Mouse (Mus musculus) intestine, embryonic 15.5 days (tissue): Measurements from ENCODE around the gene Apoc2. TPM values are rescaled to one million over a fixed set of nuclear protein-coding genes. Genes with fewer than 3 reads are reported as not detected.
A peak's percentile ranks its signal among the peaks of the same experiment; 100 is the strongest.

Experiments used
- ATAC-seq: fragments of 200-750 bp; cut with Nextera tagmentation; 2 replicates; pipeline ENCODE4 v1.8.0; 2017; ENCODE audit warnings: moderate TSS enrichment, moderate library complexity
- H3K27ac ChIP-seq: fragments of 300-500 bp; sonication (generic); 2 replicates; pipeline ENCODE4 v1.5.1; 2015; ENCODE audit warnings: mild to moderate bottlenecking, inconsistent platforms
- H3K27me3 ChIP-seq: fragments of 300-500 bp; sonication (generic); replicated peaks from 2 replicates; pipeline ENCODE4 v1.6.1; 2015; ENCODE audit warnings: inconsistent platforms
- H3K36me3 ChIP-seq: fragments of 300-500 bp; sonication (generic); 2 replicates; pipeline ENCODE4 v1.6.1; 2015; ENCODE audit warnings: inconsistent platforms
- H3K4me1 ChIP-seq: fragments of 300-500 bp; sonication (generic); replicated peaks from 2 replicates; pipeline ENCODE4 v1.6.1; 2015; ENCODE audit warnings: inconsistent platforms
- H3K4me2 ChIP-seq: fragments of 300-500 bp; sonication (generic); replicated peaks from 2 replicates; pipeline ENCODE4 v1.6.1; 2015; ENCODE audit warnings: mild to moderate bottlenecking, inconsistent platforms
- H3K4me3 ChIP-seq: fragments of 300-500 bp; sonication (generic); replicated peaks from 2 replicates; pipeline ENCODE4 v1.5.1; 2015; ENCODE audit warnings: inconsistent platforms
- H3K9ac ChIP-seq: fragments of 300-500 bp; sonication (generic); 2 replicates; pipeline ENCODE4 v1.6.1; 2015; ENCODE audit warnings: inconsistent platforms
- H3K9me3 ChIP-seq: fragments of 300-500 bp; sonication (generic); 2 replicates; pipeline ENCODE4 v1.6.1; 2016; ENCODE audit warnings: inconsistent platforms
- WGBS: fragments of 180-500 bp; shearing (Covaris S2); methylation state at CpG from one replicate; pipeline ENCODE4 v1.1.7; 2015; 5-methylcytosine and 5-hydroxymethylcytosine counted together
- polyA plus RNA-seq: library from polyadenylated mRNA; unstranded; fragments of >200 nt; fragmentation: Nextera tagmentation; extraction: Ambion mirVana; gene quantifications from 2 replicates; pipeline ENCODE4 v1.2.1, GENCODE M21; 2015

The Apoc2 gene
- polyA plus RNA-seq, 1 experiment from 2014 or later = 164 TPM

DNA sequence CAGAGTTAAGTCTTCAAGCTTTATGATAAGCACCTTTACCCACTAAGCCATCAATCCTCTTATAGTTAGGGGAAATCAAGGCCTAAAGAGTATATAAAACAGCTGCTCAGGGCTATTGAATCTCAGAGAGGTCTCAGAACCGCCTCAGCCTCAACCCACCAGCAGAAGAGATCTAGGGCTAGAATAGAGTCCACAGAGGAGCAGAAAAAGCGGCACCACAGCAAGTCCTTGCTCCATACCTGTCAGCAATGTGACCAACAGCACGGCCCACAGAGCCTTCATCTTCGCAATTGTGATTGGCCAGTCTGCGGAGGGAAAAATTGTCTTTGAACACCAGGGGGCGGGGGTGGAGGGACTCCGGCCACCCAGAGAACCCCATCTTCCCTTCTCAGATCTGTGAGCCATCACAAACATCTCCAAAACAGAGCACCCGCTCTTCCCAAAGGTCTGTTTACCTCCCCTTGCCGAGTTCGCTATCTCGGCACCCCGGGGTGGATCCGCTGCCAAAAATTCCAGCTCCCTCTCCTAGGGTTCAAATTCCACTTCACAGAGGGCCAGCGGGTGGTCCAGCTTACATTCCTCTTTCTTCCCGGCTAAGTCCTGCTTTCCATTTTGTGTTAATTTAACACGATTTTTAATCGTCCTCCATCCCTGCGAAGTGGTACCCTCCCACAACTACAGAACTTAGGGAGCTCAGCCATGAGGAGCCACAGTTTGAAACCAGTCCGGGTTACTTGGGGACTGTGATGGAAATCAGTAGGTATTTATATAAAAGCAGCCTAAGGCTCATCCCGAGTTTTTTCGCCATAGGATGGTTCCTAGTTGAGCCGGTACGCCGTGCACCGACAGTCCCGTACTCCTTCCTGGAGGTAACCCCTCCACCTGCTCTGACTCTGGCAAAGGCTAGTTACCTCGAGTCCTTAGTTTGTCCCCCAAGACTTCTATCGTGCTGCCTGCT is 20.5 kb upstream of the Apoc2 start:
- no peak for ATAC-seq
- H3K27ac ChIP-seq = 0 out of 2 replicates have a peak overlapping the region, but pooled peaks have one; percentile 1
- H3K9me3 ChIP-seq = no peaks in the 10 kb centered on the region
- WGBS = 4% methylated on average over 28 of the region's 28 CpGs
- peak overlapping the region; percentile 46 for H3K9ac ChIP-seq
- peak overlapping the region; percentile 66 for H3K4me2 ChIP-seq
- no peaks in the 10 kb centered on the region for H3K27me3 ChIP-seq
- peaks cover 4% of the 10 kb centered on the region; the same call in 1 of the 2 replicates for H3K36me3 ChIP-seq
- H3K4me3 ChIP-seq = peak overlapping the region; percentile 32
- H3K4me1 ChIP-seq = peaks cover 56% of the 10 kb centered on the region

DNA sequence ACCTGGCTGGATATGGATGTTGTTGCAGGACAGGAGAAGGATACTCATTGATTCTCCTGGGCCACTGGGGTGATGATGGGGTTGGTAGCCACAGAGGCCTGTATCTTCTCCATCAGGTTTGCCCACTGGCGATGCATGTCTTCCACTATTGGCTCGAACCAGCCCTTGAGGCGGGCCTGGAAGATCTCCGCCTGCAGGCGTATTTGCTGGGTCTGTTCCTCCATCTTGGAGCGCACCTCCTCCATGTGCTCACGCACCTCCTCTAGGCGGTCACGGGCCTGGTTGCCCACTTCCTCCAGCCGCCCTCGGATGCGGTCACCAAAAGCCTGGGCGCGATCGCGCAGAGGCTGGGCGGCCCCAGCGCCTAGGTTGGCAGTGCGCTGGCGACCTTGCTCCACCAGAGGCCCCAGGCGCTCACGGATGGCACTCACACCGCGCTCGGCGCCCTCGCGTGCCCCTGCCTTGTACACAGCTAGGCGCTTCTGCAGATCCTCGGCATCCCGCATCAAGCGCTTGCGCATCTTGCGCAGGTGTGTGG is 18.7 kb upstream of the Apoc2 start:
- ATAC-seq = no peak
- no peak overlapping the region for H3K9ac ChIP-seq
- no peak overlapping the region for H3K4me2 ChIP-seq
- no peaks in the 10 kb centered on the region for H3K9me3 ChIP-seq
- H3K4me1 ChIP-seq = peaks cover 58% of the 10 kb centered on the region
- H3K36me3 ChIP-seq = no peaks in the 10 kb centered on the region
- no peak overlapping the region for H3K4me3 ChIP-seq
- no peak overlapping the region for H3K27ac ChIP-seq
- 95% methylated on average over 34 of the region's 34 CpGs for WGBS
- no peaks in the 10 kb centered on the region for H3K27me3 ChIP-seq

DNA sequence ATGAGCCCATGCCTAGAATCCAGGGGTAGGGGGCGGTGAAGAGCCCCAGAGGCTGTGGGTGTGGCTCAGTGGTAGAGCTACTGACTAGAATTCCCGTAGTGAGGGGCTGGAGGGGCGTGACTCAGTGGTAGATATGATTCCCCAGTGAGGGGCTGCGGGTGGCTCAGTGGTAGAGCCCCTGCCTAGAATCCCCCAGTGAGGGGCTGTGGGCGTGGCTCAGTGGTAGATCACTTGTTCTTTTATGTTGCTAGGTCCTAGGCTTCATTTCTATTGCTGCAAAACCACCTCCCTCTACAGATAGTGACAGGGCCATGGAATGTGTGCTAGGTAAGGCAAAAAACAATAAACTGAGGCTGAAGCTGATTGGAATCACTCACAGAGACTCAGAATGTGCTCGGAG is 18.1 kb upstream of the Apoc2 start:
- ATAC-seq = no peak
- peaks cover 55% of the 10 kb centered on the region for H3K4me1 ChIP-seq
- H3K9ac ChIP-seq = no peak overlapping the region
- no peaks in the 10 kb centered on the region for H3K36me3 ChIP-seq
- H3K27ac ChIP-seq = no peak overlapping the region
- H3K4me2 ChIP-seq = no peak overlapping the region
- 83% methylated on average over 6 of the region's 6 CpGs for WGBS
- no peaks in the 10 kb centered on the region for H3K9me3 ChIP-seq
- H3K27me3 ChIP-seq = no peaks in the 10 kb centered on the region
- no peak overlapping the region for H3K4me3 ChIP-seq

DNA sequence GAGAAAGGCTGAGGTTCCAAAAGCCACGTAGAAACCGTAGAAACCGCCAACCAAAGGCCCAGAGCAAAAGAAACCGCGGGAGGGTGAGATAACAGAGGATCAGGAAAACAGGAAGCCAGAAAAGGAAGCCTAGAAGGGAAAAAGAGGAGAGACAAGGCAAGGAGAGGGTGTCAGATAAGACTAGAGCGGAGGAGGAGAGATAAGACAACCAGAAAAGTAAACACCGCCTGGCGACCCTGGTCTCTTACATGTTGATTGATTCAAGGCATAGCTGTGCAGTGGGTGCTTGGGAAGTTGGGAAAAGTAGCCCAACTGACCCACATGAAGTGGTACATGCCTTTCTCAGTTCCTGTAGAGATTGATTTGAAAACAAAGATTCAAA is 17.5 kb upstream of the Apoc2 start:
- Histone ChIP-seq H3K27ac (peak overlapping the region; percentile 45), H3K27me3 (no peaks in the 10 kb centered on the region)
- WGBS = 15% methylated on average over 8 of the region's 8 CpGs

DNA sequence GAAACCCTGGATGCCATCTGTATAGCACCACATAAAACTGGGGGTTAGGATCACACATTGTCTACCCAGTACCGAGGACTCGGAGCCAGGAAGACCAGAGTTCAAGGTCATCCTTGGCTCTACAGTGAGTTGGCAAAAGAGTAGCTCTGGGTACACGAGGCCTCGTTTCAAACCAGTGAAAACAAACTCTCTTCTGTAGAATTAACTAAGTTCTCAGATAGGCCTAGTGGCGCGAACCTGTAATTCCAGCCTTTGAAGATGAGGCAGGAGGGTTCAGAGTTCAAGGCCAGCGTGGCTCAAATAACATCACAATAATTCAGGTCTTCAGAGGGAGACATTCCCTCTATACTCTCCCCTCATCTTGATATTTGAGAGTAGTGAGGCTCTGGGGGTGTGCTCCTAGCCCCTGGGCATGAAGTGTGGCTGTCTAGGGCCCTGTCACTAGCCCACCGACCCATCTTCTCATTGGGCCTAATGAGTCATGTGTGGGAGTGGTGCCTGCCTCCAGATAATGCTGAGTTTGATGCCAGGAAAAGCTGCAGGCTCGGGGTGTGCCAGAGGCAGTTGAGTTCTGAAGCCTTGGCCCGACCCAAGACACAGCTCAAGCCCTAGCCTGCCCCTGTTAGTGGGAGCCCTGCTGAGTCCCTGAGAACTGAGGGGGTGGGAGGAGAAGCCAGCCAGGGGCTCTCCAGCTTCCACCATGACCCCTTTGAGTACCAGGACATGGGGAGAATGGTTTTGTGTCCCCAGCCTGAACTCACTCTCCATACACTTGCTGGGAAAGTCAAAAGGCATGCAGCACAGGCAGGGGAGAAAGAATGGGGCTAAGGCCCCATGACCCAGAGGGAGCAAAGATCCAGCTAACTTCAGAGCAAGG is 16.8 kb upstream of the Apoc2 start:
- H3K4me2 ChIP-seq = 0 out of 2 replicates have a peak overlapping the region, but pooled peaks have one; percentile 11
- no peaks in the 10 kb centered on the region for H3K36me3 ChIP-seq
- H3K4me1 ChIP-seq = peaks cover 47% of the 10 kb centered on the region
- ATAC-seq = no peak
- WGBS = 72% methylated on average over 10 of the region's 10 CpGs
- peak overlapping the region; percentile 45 for H3K27ac ChIP-seq
- H3K9me3 ChIP-seq = no peaks in the 10 kb centered on the region
- H3K4me3 ChIP-seq = no peak overlapping the region
- H3K27me3 ChIP-seq = no peaks in the 10 kb centered on the region
- no peak overlapping the region for H3K9ac ChIP-seq

More for the DNA sequence above, 17.5 kb upstream of the Apoc2 start:
- no peak for ATAC-seq
- Histone ChIP-seq H3K36me3 (no peaks in the 10 kb centered on the region), H3K9ac (no peak overlapping the region), H3K4me2 (0 out of 2 replicates have a peak overlapping the region, but pooled peaks have one; percentile 11), H3K9me3 (no peaks in the 10 kb centered on the region), H3K4me1 (peaks cover 49% of the 10 kb centered on the region), H3K4me3 (no peak overlapping the region)

DNA sequence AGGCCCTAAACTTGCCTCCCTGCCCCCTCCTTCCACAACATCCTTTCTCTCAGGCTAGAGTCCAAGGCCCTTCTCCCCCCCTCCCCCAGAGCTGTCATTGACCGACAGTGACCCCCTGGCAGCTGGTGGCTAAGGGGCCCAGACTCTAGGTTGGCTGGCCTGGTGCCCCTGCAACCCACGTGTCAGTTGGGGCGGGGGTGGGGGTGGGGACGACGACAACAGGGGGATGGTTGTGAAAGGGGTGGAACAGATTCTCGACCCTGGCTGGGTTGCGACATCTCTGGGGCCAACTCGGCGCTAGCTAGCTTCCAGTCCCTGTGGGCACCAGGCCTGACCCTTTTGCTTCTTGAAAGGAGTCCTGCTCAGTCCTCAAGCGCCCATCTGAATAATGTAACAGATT is 15.7 kb upstream of the Apoc2 start:
- Histone ChIP-seq H3K4me3 (no peak overlapping the region), H3K27me3 (no peaks in the 10 kb centered on the region), H3K36me3 (no peaks in the 10 kb centered on the region), H3K4me2 (no peak overlapping the region), H3K9ac (no peak overlapping the region), H3K4me1 (peaks cover 36% of the 10 kb centered on the region), H3K27ac (peak overlapping the region; percentile 28; the same call in 1 of the 2 replicates), H3K9me3 (no peaks in the 10 kb centered on the region)
- ATAC-seq = peak; percentile 48
- 21% methylated on average over 10 of the region's 10 CpGs for WGBS

DNA sequence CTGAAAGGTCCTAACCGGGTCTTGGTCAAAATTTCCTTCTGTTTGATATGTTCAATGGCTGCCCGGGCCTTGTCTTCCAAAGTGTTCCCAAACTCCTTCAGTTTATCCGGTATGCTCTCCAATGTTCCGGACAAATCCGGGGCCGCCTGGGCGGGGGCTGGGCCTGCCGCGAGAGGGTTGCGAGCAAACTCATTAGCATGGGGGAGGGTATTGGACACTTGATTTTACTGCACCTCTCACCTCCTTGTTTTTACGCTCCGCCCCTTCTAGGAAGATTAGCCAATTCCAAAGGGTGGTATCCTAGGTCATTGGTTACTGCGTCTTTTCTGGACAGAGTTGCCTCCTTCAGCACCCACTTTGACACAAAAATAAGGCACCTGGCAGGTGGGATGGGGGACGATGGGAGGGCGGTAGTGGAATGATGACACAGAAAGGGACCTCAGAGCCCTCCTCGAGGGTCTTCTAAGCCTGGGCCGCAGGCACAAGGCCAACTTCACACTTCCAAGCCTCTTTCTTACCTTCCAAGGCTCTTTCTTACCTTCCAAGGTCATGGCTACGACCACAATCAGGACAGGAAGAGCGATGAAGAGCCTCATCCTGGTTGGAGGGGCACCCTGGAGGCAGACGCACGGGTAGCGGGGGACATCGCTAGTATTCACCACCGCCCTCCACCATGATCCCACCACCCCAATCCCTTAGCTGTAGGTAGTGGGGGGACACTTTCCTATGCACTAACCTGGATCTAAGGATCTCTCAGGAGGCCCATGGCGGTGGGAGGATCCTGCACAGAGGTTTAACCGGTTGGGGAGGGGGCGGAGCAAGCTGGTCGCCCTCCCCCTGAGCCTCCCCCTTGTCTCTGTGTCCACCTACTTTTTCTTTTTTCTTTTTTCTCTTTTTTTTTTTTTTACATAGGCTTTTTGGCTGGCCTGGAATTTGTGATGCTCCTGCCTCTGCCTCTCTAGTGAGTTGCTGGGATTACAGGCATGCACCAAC is 14.4 kb upstream of the Apoc2 start, which contains the start of gene Apoc1:
Apoc1 (minus strand) TSS at position 788 of the 993 bp plus-strand sequence.
- peak within 1 kb of the TSS; percentile 6; the same call in 1 of the 2 replicates for H3K4me2 ChIP-seq
- no peaks in the 10 kb centered on the region for H3K36me3 ChIP-seq
- 44% methylated on average over 28 of the region's 28 CpGs for WGBS
- H3K9me3 ChIP-seq = no peaks in the 10 kb centered on the region
- peaks cover 30% of the 10 kb centered on the region for H3K4me1 ChIP-seq
- ATAC-seq = peak; percentile 45
- H3K27me3 ChIP-seq = no peaks in the 10 kb centered on the region
- no peak within 1 kb of the TSS for H3K4me3 ChIP-seq
- H3K9ac ChIP-seq = no peak within 1 kb of the TSS
- peak within 1 kb of the TSS; percentile 28; the same call in 1 of the 2 replicates for H3K27ac ChIP-seq

DNA sequence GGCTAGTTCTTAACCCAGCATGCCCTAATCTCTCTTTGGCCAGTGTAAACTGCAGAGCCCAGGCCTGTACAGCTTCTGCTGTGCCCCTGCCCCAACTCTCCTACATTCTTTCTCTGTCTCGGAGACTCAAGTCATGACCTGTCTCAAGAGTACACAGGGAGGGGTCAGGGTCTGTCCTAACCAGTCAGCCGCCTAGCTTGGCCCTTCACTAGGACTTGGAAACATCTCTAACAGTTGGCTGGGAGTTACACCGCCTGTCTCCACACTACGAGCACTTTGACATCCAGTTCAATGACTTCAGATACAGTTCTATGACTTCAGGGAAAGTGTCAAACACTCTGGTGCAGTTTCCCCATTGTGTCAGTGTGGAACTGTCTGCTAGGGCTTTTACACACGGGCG is 13.7 kb upstream of the Apoc2 start:
- WGBS = 70% methylated on average over 6 of the region's 6 CpGs
- H3K4me1 ChIP-seq = peaks cover 30% of the 10 kb centered on the region
- no peaks in the 10 kb centered on the region for H3K27me3 ChIP-seq
- no peak overlapping the region for H3K27ac ChIP-seq
- no peak for ATAC-seq
- no peaks in the 10 kb centered on the region for H3K36me3 ChIP-seq
- H3K4me3 ChIP-seq = no peak overlapping the region
- H3K9ac ChIP-seq = no peak overlapping the region
- H3K9me3 ChIP-seq = no peaks in the 10 kb centered on the region
- H3K4me2 ChIP-seq = peak overlapping the region; percentile 6; the same call in 1 of the 2 replicates

DNA sequence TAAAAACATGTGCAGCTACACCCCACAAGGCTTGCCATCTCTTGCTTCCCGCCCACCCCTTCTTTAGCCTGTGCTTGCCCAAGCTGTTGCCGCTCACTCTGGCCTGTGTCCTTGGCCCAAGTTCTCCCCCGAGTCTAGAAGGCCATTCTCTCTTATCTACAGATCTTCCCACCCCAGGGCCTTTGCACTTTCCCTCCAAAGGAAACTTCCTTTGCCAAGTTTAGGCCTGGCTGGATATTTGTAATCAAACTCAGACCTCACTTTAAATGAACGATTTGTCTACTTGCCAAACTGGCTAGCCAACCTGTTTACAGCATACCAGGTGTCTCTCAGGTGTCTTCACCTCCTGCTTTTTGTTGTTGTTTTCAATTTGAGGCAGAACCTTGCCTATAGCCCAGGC is 13.1 kb upstream of the Apoc2 start:
- peaks cover 30% of the 10 kb centered on the region for H3K4me1 ChIP-seq
- no peak overlapping the region for H3K9ac ChIP-seq
- H3K36me3 ChIP-seq = no peaks in the 10 kb centered on the region
- H3K27me3 ChIP-seq = no peaks in the 10 kb centered on the region
- no peaks in the 10 kb centered on the region for H3K9me3 ChIP-seq
- ATAC-seq = no peak
- no peak overlapping the region for H3K27ac ChIP-seq
- WGBS = 81% methylated on average over 4 of the region's 4 CpGs
- no peak overlapping the region for H3K4me2 ChIP-seq
- no peak overlapping the region for H3K4me3 ChIP-seq

DNA sequence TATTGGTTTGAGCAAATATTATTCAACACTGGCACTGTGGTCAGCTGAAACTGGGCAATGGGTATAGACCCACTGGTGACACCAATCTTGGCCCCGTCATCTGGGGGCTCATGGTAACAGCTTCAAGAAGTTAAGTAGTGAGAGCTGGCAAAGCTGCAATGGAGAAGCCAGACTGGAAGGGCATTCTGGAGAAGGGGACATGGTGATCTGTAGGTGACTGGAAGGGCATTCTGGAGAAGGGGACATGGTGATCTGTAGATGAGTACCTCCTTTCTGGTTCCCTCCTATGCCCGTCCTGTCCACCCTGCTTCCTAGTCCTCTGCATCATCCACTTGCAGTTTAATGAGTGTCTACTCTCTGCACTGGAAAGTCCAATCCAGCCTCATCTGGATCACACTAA is 10.9 kb upstream of the Apoc2 start:
- Histone ChIP-seq H3K9ac (no peak overlapping the region), H3K27ac (no peak overlapping the region), H3K4me3 (no peak overlapping the region), H3K9me3 (no peaks in the 10 kb centered on the region), H3K36me3 (no peaks in the 10 kb centered on the region), H3K4me1 (peaks cover 15% of the 10 kb centered on the region), H3K4me2 (no peak overlapping the region), H3K27me3 (no peaks in the 10 kb centered on the region)
- no peak for ATAC-seq
- 89% methylated on average over 2 of the region's 2 CpGs for WGBS

DNA sequence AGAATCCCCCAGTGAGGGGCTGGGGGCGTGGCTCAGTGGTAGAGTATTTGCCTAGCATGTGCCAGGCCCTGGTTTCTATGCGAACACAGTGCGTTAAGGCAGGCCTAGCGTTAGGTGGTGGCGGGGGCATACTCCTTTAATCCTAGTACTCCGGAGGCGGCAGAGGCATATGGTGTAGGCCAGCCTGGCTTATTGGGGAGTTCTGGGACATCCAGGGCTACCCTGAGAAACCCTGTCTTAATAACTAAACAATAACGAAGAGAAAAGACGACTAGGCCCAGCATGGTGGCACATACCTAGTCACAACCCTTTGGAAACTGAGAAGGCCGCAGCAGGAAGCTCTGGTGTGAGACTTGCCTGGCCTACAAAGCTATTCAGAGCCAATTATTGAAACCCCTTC is 10.4 kb upstream of the Apoc2 start:
- H3K27me3 ChIP-seq = no peaks in the 10 kb centered on the region
- H3K4me1 ChIP-seq = peaks cover 10% of the 10 kb centered on the region
- H3K9me3 ChIP-seq = no peaks in the 10 kb centered on the region
- no peak overlapping the region for H3K4me2 ChIP-seq
- no peak for ATAC-seq
- H3K9ac ChIP-seq = no peak overlapping the region
- no peaks in the 10 kb centered on the region for H3K36me3 ChIP-seq
- 92% methylated on average over 10 of the region's 10 CpGs for WGBS
- no peak overlapping the region for H3K27ac ChIP-seq
- no peak overlapping the region for H3K4me3 ChIP-seq
